Mouse (Mus musculus) liver, embryonic 14.5 days (tissue): ENCODE results near the gene Nxpe4. TPM values are rescaled to one million over a fixed set of nuclear protein-coding genes. Genes with fewer than 3 reads are reported as not detected.

Source experiments
- ATAC-seq: fragments of 200-750 bp; cut with Nextera tagmentation; 2 replicates; pipeline ENCODE4 v1.8.0; 2017; ENCODE audit warnings: moderate number of reproducible peaks, mild to moderate bottlenecking, moderate library complexity; ENCODE audit not compliant: insufficient read depth
- DNase-seq, 3 experiments: peaks; one replicate each; pipeline ENCODE4 v3.0.0-alpha.2; 2012 to 2013; ENCODE audit warnings: low read depth in 3 of 3, low spot score in 3 of 3
- H3K27ac ChIP-seq: fragments of 300-500 bp; sonication (generic); 2 replicates; pipeline ENCODE4 v1.5.1; 2014; ENCODE audit warnings: moderate library complexity, mild to moderate bottlenecking, control low read depth, inconsistent platforms
- H3K27me3 ChIP-seq: fragments of 300-500 bp; sonication (generic); 2 replicates; pipeline ENCODE4 v1.6.1; 2014; ENCODE audit warnings: mild to moderate bottlenecking, low read length, moderate library complexity; ENCODE audit not compliant: control insufficient read depth, insufficient read depth
- H3K36me3 ChIP-seq: fragments of 300-500 bp; sonication (generic); replicated peaks from 2 replicates; pipeline ENCODE4 v1.6.1; 2014; ENCODE audit warnings: low read depth; ENCODE audit not compliant: control insufficient read depth, insufficient read depth
- H3K4me1 ChIP-seq, 2 experiments: fragments of 200-500 bp in 1 of 2; fragments of 300-500 bp in 1 of 2; sonication (generic) in 1 of 2; replicated peaks; 2 replicates each; pipeline ENCODE4 v1.6.1; 2012 to 2014; ENCODE audit warnings: antibody characterized with exemption in 1 of 2, inconsistent platforms in 1 of 2, low read length in 1 of 2; ENCODE audit not compliant: control insufficient read depth in 2 of 2, insufficient read depth in 2 of 2
- H3K4me2 ChIP-seq: fragments of 300-500 bp; sonication (generic); 2 replicates; pipeline ENCODE4 v1.6.1; 2014; ENCODE audit warnings: low read depth, mild to moderate bottlenecking, control low read depth, moderate library complexity
- H3K4me3 ChIP-seq, 2 experiments: fragments of 200-500 bp in 1 of 2; fragments of 300-500 bp in 1 of 2; sonication (generic) in 1 of 2; 2 replicates each; pipeline ENCODE4 v1.5.1; 2012 to 2014; ENCODE audit warnings: low read depth in 2 of 2, low read length in 2 of 2, mild to moderate bottlenecking in 2 of 2, control low read depth in 1 of 2, inconsistent platforms in 1 of 2, moderate library complexity in 1 of 2; ENCODE audit not compliant: insufficient read depth in 1 of 2
- H3K9ac ChIP-seq: fragments of 300-500 bp; sonication (generic); replicated peaks from 2 replicates; pipeline ENCODE4 v1.6.1; 2014; ENCODE audit warnings: mild to moderate bottlenecking, control low read depth, moderate library complexity
- H3K9me3 ChIP-seq: fragments of 300-500 bp; sonication (generic); 2 replicates; pipeline ENCODE4 v1.6.1; 2016; ENCODE audit warnings: low read length, mixed read lengths; ENCODE audit not compliant: control insufficient read depth
- CTCF ChIP-seq: IDR thresholded peaks from 2 replicates; pipeline ENCODE4 v1.5.1; 2016; ENCODE audit warnings: antibody characterized with exemption, low read depth, control low read depth
- EP300 ChIP-seq: IDR thresholded peaks from 2 replicates; pipeline ENCODE4 v1.6.1; 2016; ENCODE audit warnings: antibody characterized with exemption, low read depth
- WGBS: fragments of 180-500 bp; shearing (Covaris S2); extraction: QIAGEN DNeasy Blood & Tissue Kit; methylation state at CpG from one replicate; pipeline ENCODE4 v1.1.7; 2014; ENCODE audit not compliant: insufficient replicate concordance; 5-methylcytosine and 5-hydroxymethylcytosine counted together
- polyA plus RNA-seq, 2 experiments: library from polyadenylated mRNA; depleted of rRNA in 1 of 2; stranded (reverse) in 1 of 2; unstranded in 1 of 2; fragments of >200 nt; fragmentation: Nextera tagmentation in 1 of 2; extraction: Ambion mirVana in 1 of 2; gene quantifications; 2 replicates each; pipeline versions ENCODE4 v1.2.1 to v1.2.3; 2012 to 2014

Nxpe4 gene
- polyA plus RNA-seq, 2 experiments = 6.2 to 8.3 TPM

DNA sequence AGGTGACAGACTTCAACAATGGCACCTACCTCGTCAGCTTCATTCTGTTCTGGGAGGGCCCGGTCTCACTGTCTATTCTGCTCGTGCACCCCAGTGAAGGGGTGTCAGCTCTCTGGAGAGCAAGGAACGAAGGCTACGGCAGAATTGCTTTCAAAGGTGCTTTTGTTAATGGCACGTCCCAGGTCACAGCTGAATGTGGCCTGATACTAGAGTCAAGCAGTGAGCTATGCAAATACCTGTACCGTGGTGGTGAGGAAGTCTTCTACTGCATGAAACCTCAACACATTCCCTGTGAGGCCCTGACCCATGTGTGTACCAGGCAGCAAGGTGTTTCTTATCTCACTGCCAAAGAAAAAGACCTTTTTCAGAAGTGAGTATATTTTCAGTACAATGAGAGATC lies 258.6 kb downstream of the Nxpe4 start:
- no peak for DNase-seq
- no peak for ATAC-seq
- no peaks in the 10 kb centered on the region for H3K27me3 ChIP-seq
- H3K4me2 ChIP-seq = no peak overlapping the region
- H3K4me3 ChIP-seq = no peak overlapping the region
- TF ChIP-seq EP300 (no peak), CTCF (no peak)
- no peaks in the 10 kb centered on the region for H3K4me1 ChIP-seq
- WGBS = 56% methylated on average over 7 of the region's 7 CpGs
- H3K27ac ChIP-seq = no peak overlapping the region
- no peaks in the 10 kb centered on the region for H3K36me3 ChIP-seq
- no peak overlapping the region for H3K9ac ChIP-seq
- H3K9me3 ChIP-seq = no peaks in the 10 kb centered on the region

DNA sequence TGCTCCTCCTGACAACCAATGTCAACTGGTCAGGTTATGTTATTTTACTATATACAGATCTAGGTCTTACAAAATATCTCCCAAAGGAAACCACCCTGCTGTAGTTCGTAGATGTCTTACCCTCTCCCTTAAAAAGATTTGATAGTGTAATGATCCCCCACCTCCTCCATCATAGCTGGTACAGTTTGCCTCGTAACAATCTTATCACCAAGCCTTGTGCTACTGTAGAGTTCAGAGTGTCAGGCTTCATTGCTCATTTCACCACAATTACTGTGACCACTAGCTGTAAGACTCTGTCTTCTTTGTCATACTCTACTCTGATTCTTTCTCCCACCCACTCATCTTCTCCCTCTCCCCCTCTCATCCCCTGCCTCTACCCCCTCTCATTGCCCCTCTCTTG lies 259.2 kb downstream of the Nxpe4 start:
- TF ChIP-seq CTCF (no peak), EP300 (no peak)
- Histone ChIP-seq H3K27ac (no peak overlapping the region), H3K27me3 (no peaks in the 10 kb centered on the region), H3K4me1 (no peaks in the 10 kb centered on the region), H3K4me3 (no peak overlapping the region), H3K9me3 (no peaks in the 10 kb centered on the region), H3K36me3 (no peaks in the 10 kb centered on the region), H3K4me2 (no peak overlapping the region), H3K9ac (no peak overlapping the region)
- ATAC-seq (no peak), DNase-seq (no peak)
- 44% methylated on average over 2 of the region's 2 CpGs for WGBS

DNA sequence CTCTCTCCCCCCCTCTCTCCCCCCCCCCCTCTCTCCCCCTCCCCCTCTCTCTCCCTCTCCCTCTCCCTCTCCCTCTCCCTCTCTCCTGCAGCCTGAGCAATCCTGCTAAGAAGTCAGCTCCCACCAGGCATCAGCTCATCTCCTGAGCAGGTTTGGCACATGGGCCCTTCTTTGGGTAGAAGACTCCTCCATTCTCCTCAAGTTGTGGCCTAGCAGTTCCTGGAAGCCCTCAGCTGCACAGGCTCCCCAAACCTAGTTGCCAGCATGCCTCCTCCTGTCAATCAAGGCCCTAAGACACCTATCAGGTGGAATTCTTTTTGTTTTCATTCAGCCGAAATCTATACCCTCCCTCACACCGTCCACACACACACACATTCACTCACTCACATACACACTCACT lies 259.7 kb downstream of the Nxpe4 start:
- Histone ChIP-seq H3K4me1 (no peaks in the 10 kb centered on the region), H3K27me3 (no peaks in the 10 kb centered on the region), H3K4me2 (no peak overlapping the region), H3K36me3 (no peaks in the 10 kb centered on the region), H3K27ac (no peak overlapping the region), H3K9ac (no peak overlapping the region), H3K9me3 (no peaks in the 10 kb centered on the region), H3K4me3 (no peak overlapping the region)
- DNase-seq (no peak), ATAC-seq (no peak)
- TF ChIP-seq CTCF (no peak), EP300 (no peak)
- WGBS = 65% methylated on average over 2 of the region's 2 CpGs

DNA sequence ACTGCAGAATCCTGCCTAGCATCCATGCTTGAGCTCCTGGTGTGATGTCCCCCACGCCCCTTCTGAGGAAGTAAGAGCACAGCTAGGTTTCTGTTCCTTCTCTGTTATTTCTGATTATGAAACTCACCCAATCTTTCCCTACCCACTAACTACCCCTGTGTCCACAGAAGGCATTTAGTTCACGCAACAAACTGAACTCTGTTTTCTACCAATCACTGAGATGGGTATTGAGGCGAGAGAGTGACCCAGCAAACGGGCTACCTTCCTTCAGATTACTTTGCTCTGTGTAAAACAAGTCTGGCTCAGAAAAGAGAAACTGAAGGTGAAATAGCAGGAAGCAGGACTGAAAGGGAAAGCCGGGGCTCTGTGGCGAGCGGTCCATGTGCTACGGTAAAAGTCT lies 260.6 kb downstream of the Nxpe4 start:
- TF ChIP-seq EP300 = no peak
- TF ChIP-seq CTCF = no peak
- WGBS = 51% methylated on average over 8 of the region's 8 CpGs

DNA sequence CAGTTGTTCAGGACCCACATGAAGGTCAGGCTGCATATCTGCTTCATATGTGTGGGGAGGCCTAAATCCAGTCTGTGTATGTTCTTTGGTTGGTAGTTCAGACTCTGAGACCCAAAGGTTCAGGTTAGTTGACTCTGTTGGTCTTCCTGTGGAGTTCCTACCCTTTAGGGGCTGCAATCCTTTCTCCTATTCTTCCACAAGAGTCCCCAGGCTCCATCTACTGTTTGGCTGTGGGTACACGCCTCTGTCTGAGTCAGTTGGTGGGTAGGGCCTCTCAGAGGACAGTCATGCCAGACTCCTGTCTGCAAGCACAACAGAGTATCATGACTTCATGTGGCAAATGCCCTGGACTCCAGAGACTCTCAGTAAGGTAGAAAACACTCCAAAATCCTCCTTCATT lies 261.4 kb downstream of the Nxpe4 start:
- Histone ChIP-seq H3K36me3 (no peaks in the 10 kb centered on the region), H3K9me3 (no peaks in the 10 kb centered on the region), H3K4me3 (no peak overlapping the region), H3K4me1 (no peaks in the 10 kb centered on the region), H3K9ac (no peak overlapping the region), H3K27ac (no peak overlapping the region), H3K4me2 (no peak overlapping the region), H3K27me3 (no peaks in the 10 kb centered on the region)
- TF ChIP-seq CTCF (peak; percentile 27; the same call in 1 of the 2 replicates), EP300 (no peak)
- DNase-seq (no peak), ATAC-seq (no peak)
- WGBS = 32% methylated on average over 1 of the region's 1 CpGs

More for the DNA sequence above, 260.6 kb downstream of the Nxpe4 start:
- Histone ChIP-seq H3K4me2 (no peak overlapping the region; the same call in 1 of the 2 replicates), H3K4me1 (no peaks in the 10 kb centered on the region), H3K27me3 (no peaks in the 10 kb centered on the region), H3K27ac (no peak overlapping the region), H3K36me3 (no peaks in the 10 kb centered on the region), H3K4me3 (no peak overlapping the region), H3K9ac (no peak overlapping the region), H3K9me3 (no peaks in the 10 kb centered on the region)
- no peak for ATAC-seq
- no peak for DNase-seq

DNA sequence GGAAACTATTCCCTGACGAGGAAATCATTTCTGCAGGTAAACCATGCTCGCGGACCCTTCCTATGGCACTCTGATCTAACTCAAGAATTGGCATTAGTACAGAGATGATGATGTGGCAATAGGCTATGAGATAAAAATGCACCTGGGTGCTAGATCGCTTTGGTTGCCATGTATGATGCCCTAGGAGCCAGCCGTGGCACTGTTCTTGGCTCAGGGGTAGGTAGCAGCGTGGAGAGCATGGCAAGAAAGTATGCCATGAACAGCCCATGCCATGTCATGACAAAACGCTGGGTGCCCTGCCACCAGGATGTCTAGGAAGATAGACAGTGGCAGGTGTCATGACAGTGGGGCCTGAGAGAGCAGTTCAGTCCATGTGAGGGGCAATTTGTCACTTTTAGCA lies 265.4 kb downstream of the Nxpe4 start:
- H3K36me3 ChIP-seq = no peaks in the 10 kb centered on the region
- no peak for DNase-seq
- H3K27me3 ChIP-seq = no peaks in the 10 kb centered on the region
- H3K9ac ChIP-seq = no peak overlapping the region
- H3K4me3 ChIP-seq = no peak overlapping the region
- H3K27ac ChIP-seq = no peak overlapping the region
- TF ChIP-seq EP300 = no peak
- TF ChIP-seq CTCF = no peak
- WGBS = 75% methylated on average over 7 of the region's 7 CpGs
- no peaks in the 10 kb centered on the region for H3K9me3 ChIP-seq
- no peak for ATAC-seq
- H3K4me1 ChIP-seq = no peaks in the 10 kb centered on the region
- no peak overlapping the region for H3K4me2 ChIP-seq
